Mouse (Mus musculus): ENCODE measurements around the gene Nqo1.

DNA sequence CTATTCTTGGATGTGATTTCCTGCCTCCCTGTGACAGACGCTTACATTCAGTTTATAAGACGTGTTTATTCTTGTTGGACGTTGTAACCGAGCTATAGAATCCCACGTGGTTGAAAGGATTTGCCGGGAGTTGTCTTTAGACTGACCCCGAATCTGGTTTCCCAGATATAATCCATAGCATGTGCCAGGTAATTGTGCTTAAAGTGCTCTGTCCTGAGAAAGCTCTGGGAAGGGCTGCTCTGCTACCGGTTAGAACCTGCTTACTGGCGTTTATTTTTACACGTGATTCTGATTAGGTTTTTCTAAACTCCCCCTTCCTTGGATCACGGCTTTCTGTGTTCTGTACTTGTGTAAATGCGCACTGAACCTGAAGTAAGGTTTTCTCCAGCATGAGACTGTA lies 5.3 kb downstream of the Nqo1 start:
- no peak for TF ChIP-seq CTCF (IDR thresholded peaks at IDR 0.05)
- no peak for TF ChIP-seq EP300 (IDR thresholded peaks at IDR 0.05)
